Mouse (Mus musculus) hindbrain, embryonic 15.5 days (tissue): ENCODE results near the gene Slc35b2. TPM values are rescaled to one million over a fixed set of nuclear protein-coding genes. Genes with fewer than 3 reads are reported as not detected.

ENCODE experiments used
- ATAC-seq: fragments of 200-750 bp; cut with Nextera tagmentation; 2 replicates; pipeline ENCODE4 v1.8.0; 2017; ENCODE audit warnings: low read depth, moderate number of reproducible peaks, moderate TSS enrichment; ENCODE audit not compliant: low FRiP score
- H3K27ac ChIP-seq: fragments of 300-500 bp; sonication (generic); replicated peaks from 2 replicates; pipeline ENCODE4 v1.5.1; 2015; ENCODE audit warnings: mild to moderate bottlenecking, inconsistent platforms
- H3K27me3 ChIP-seq: fragments of 300-500 bp; sonication (generic); 2 replicates; pipeline ENCODE4 v1.6.1; 2015; ENCODE audit warnings: control low read depth, inconsistent platforms
- H3K36me3 ChIP-seq: fragments of 300-500 bp; sonication (generic); 2 replicates; pipeline ENCODE4 v1.6.1; 2015; ENCODE audit warnings: control low read depth, inconsistent platforms
- H3K4me1 ChIP-seq: fragments of 300-500 bp; sonication (generic); replicated peaks from 2 replicates; pipeline ENCODE4 v1.6.1; 2015; ENCODE audit warnings: control low read depth, inconsistent platforms
- H3K4me2 ChIP-seq: fragments of 300-500 bp; sonication (generic); 2 replicates; pipeline ENCODE4 v1.6.1; 2015; ENCODE audit warnings: moderate library complexity, mild to moderate bottlenecking, inconsistent platforms
- H3K4me3 ChIP-seq: fragments of 300-500 bp; sonication (generic); 2 replicates; pipeline ENCODE4 v1.5.1; 2015; ENCODE audit warnings: mild to moderate bottlenecking, inconsistent platforms
- H3K9ac ChIP-seq: fragments of 300-500 bp; sonication (generic); 2 replicates; pipeline ENCODE4 v1.6.1; 2015; ENCODE audit warnings: inconsistent platforms
- H3K9me3 ChIP-seq: fragments of 300-500 bp; sonication (generic); 2 replicates; pipeline ENCODE4 v1.6.1; 2016; ENCODE audit warnings: control low read depth, inconsistent platforms
- WGBS: fragments of 180-500 bp; shearing (Covaris S2); methylation state at CpG from one replicate; pipeline ENCODE4 v1.1.7; 2015; 5-methylcytosine and 5-hydroxymethylcytosine counted together
- polyA plus RNA-seq: library from polyadenylated mRNA; unstranded; fragments of >200 nt; fragmentation: Nextera tagmentation; extraction: Ambion mirVana; gene quantifications from 2 replicates; pipeline ENCODE4 v1.2.1, GENCODE M21; 2015

Gene Slc35b2
- polyA plus RNA-seq, 1 experiment from 2014 or later = 90.4 TPM

GRCm38 (mm10) chr17:45569999-45570398 is 6.3 kb downstream of the Slc35b2 start:
- no peak for ATAC-seq
- peaks cover 67% of the 10 kb centered on the region for H3K4me1 ChIP-seq
- no peak overlapping the region for H3K4me3 ChIP-seq
- H3K4me2 ChIP-seq = no peak overlapping the region
- peaks cover 57% of the 10 kb centered on the region for H3K36me3 ChIP-seq
- no peak overlapping the region for H3K9ac ChIP-seq
- no peaks in the 10 kb centered on the region for H3K9me3 ChIP-seq
- H3K27ac ChIP-seq = no peak overlapping the region
- WGBS = 87% methylated on average over 4 of the region's 4 CpGs
- H3K27me3 ChIP-seq = no peaks in the 10 kb centered on the region

- Histone ChIP-seq H3K4me2 (peak overlapping the region; percentile 83), H3K9me3 (no peaks in the 10 kb centered on the region), H3K27me3 (no peaks in the 10 kb centered on the region), H3K9ac (peak overlapping the region; percentile 100), H3K4me3 (peak overlapping the region; percentile 99), H3K27ac (peak overlapping the region; percentile 99), H3K36me3 (peaks cover 43% of the 10 kb centered on the region), H3K4me1 (peaks cover 51% of the 10 kb centered on the region)
- WGBS = under 1% methylated on average over 55 of the region's 57 CpGs
- peak; percentile 40 for ATAC-seq
Observed at GRCm38 (mm10) chr17:45572103-45573086, 8.7 kb downstream of the Slc35b2 start.

GRCm38 (mm10) chr17:45573087-45573779 is 9.6 kb downstream of the Slc35b2 start, which contains the start of gene Hsp90ab1:
Gene Hsp90ab1 (minus strand): TSS chr17:45573271.
- peaks cover 35% of the 10 kb centered on the region for H3K36me3 ChIP-seq
- ATAC-seq = peak; percentile 89
- H3K27ac ChIP-seq = peak within 1 kb of the TSS; percentile 99
- peak within 1 kb of the TSS; percentile 100 for H3K9ac ChIP-seq
- H3K27me3 ChIP-seq = no peaks in the 10 kb centered on the region
- no peaks in the 10 kb centered on the region for H3K9me3 ChIP-seq
- H3K4me3 ChIP-seq = peak within 1 kb of the TSS; percentile 99
- H3K4me1 ChIP-seq = peaks cover 44% of the 10 kb centered on the region
- WGBS = under 1% methylated on average over 41 of the region's 41 CpGs
- H3K4me2 ChIP-seq = peak within 1 kb of the TSS; percentile 83

- H3K27ac ChIP-seq = peak overlapping the region; percentile 99
- no peaks in the 10 kb centered on the region for H3K9me3 ChIP-seq
- peak overlapping the region; percentile 83 for H3K4me2 ChIP-seq
- H3K9ac ChIP-seq = peak overlapping the region; percentile 84
- no peaks in the 10 kb centered on the region for H3K27me3 ChIP-seq
- H3K4me1 ChIP-seq = peaks cover 41% of the 10 kb centered on the region
- WGBS = under 1% methylated on average over 18 of the region's 18 CpGs
- H3K36me3 ChIP-seq = peaks cover 30% of the 10 kb centered on the region
- H3K4me3 ChIP-seq = peak overlapping the region; percentile 99
- peak; percentile 71 for ATAC-seq
Observed at GRCm38 (mm10) chr17:45573780-45574123, 10.1 kb downstream of the Slc35b2 start.

GRCm38 (mm10) chr17:45574129-45574761 is 10.6 kb downstream of the Slc35b2 start:
- WGBS = 1% methylated on average over 17 of the region's 17 CpGs
- peaks cover 38% of the 10 kb centered on the region for H3K4me1 ChIP-seq
- H3K9me3 ChIP-seq = no peaks in the 10 kb centered on the region
- peak overlapping the region; percentile 83 for H3K4me2 ChIP-seq
- H3K27me3 ChIP-seq = no peaks in the 10 kb centered on the region
- peak overlapping the region; percentile 99 for H3K27ac ChIP-seq
- H3K9ac ChIP-seq = peak overlapping the region; percentile 84
- ATAC-seq = peak; percentile 68
- peak overlapping the region; percentile 99 for H3K4me3 ChIP-seq
- H3K36me3 ChIP-seq = peaks cover 25% of the 10 kb centered on the region

GRCm38 (mm10) chr17:45575123-45575897 is 11.6 kb downstream of the Slc35b2 start:
- Histone ChIP-seq H3K36me3 (peaks cover 14% of the 10 kb centered on the region), H3K4me2 (peak overlapping the region; percentile 83), H3K27me3 (no peaks in the 10 kb centered on the region), H3K27ac (peak overlapping the region; percentile 99), H3K4me1 (peaks cover 28% of the 10 kb centered on the region), H3K9me3 (no peaks in the 10 kb centered on the region), H3K4me3 (peak overlapping the region; percentile 99; the same call in 1 of the 2 replicates), H3K9ac (peak overlapping the region; percentile 84; the same call in 1 of the 2 replicates)
- 93% methylated on average over 8 of the region's 8 CpGs for WGBS
- no peak for ATAC-seq

- Histone ChIP-seq H3K36me3 (no peaks in the 10 kb centered on the region), H3K4me2 (no peak overlapping the region), H3K9ac (no peak overlapping the region), H3K27ac (no peak overlapping the region), H3K27me3 (no peaks in the 10 kb centered on the region), H3K9me3 (no peaks in the 10 kb centered on the region), H3K4me1 (peaks cover 18% of the 10 kb centered on the region), H3K4me3 (no peak overlapping the region)
- ATAC-seq = no peak
- 74% methylated on average over 5 of the region's 5 CpGs for WGBS
Observed at GRCm38 (mm10) chr17:45578242-45578641, 14.6 kb downstream of the Slc35b2 start.

- 77% methylated on average over 7 of the region's 7 CpGs for WGBS
- Histone ChIP-seq H3K9me3 (no peaks in the 10 kb centered on the region), H3K4me3 (no peak overlapping the region), H3K4me1 (peaks cover 18% of the 10 kb centered on the region), H3K27ac (no peak overlapping the region), H3K9ac (no peak overlapping the region), H3K27me3 (no peaks in the 10 kb centered on the region), H3K36me3 (no peaks in the 10 kb centered on the region), H3K4me2 (no peak overlapping the region)
- ATAC-seq = no peak
Observed at GRCm38 (mm10) chr17:45578843-45579242, 15.2 kb downstream of the Slc35b2 start.

- H3K4me1 ChIP-seq = peaks cover 19% of the 10 kb centered on the region
- ATAC-seq = no peak
- H3K36me3 ChIP-seq = no peaks in the 10 kb centered on the region
- H3K4me3 ChIP-seq = no peak overlapping the region
- WGBS = 86% methylated on average over 4 of the region's 4 CpGs
- no peak overlapping the region for H3K9ac ChIP-seq
- no peak overlapping the region for H3K4me2 ChIP-seq
- H3K27me3 ChIP-seq = no peaks in the 10 kb centered on the region
- H3K27ac ChIP-seq = no peak overlapping the region
- no peaks in the 10 kb centered on the region for H3K9me3 ChIP-seq
Observed at GRCm38 (mm10) chr17:45579554-45579953, 15.9 kb downstream of the Slc35b2 start.

GRCm38 (mm10) chr17:45580958-45581477 is 17.3 kb downstream of the Slc35b2 start:
- H3K9ac ChIP-seq = no peak overlapping the region
- peak overlapping the region; percentile 1; the same call in 1 of the 2 replicates for H3K27ac ChIP-seq
- ATAC-seq = no peak

GRCm38 (mm10) chr17:45581567-45581983 is 17.9 kb downstream of the Slc35b2 start:
- no peak for ATAC-seq
- Histone ChIP-seq H3K36me3 (no peaks in the 10 kb centered on the region), H3K27me3 (no peaks in the 10 kb centered on the region), H3K4me1 (peaks cover 25% of the 10 kb centered on the region), H3K9me3 (no peaks in the 10 kb centered on the region), H3K4me2 (no peak overlapping the region), H3K9ac (no peak overlapping the region), H3K4me3 (no peak overlapping the region), H3K27ac (peak overlapping the region; percentile 1; the same call in 1 of the 2 replicates)
- WGBS = 8% methylated on average over 2 of the region's 2 CpGs

More at GRCm38 (mm10) chr17:45580958-45581477, 17.3 kb downstream of the Slc35b2 start:
- H3K4me3 ChIP-seq = no peak overlapping the region
- H3K4me1 ChIP-seq = peaks cover 25% of the 10 kb centered on the region
- no peaks in the 10 kb centered on the region for H3K9me3 ChIP-seq
- H3K4me2 ChIP-seq = no peak overlapping the region
- no peaks in the 10 kb centered on the region for H3K36me3 ChIP-seq
- WGBS = 38% methylated on average over 12 of the region's 12 CpGs
- no peaks in the 10 kb centered on the region for H3K27me3 ChIP-seq
